Mouse (Mus musculus): ENCODE data around the gene Tmc5. TPM values are rescaled to one million over a fixed set of nuclear protein-coding genes. Genes with fewer than 3 reads are reported as not detected.

The Tmc5 gene
- polyA plus RNA-seq, 1 experiment = not detected

GRCm38 (mm10) chr7:118620243-118620906 lies 23.3 kb downstream of the Tmc5 start:
- no peaks in the 10 kb centered on the region for H3K36me3 ChIP-seq (ENCODE audit: control insufficient read depth, insufficient read depth)
- H3K79me2 ChIP-seq (ENCODE audit: control insufficient read depth, insufficient read depth) = no peaks in the 10 kb centered on the region
- H3K4me3 ChIP-seq = no peak overlapping the region
- H3K4me2 ChIP-seq (ENCODE audit: low read depth) = no peak overlapping the region
- peaks cover 12% of the 10 kb centered on the region for H3K27me3 ChIP-seq (ENCODE audit: control insufficient read depth, insufficient read depth, insufficient read length)
- no peak for TF ChIP-seq MYOD1 (IDR thresholded peaks at IDR 0.05; ENCODE audit: control insufficient read depth in 1 of 3, insufficient read length in 2 of 3, low read depth in 2 of 3)
- no peak for TF ChIP-seq MAX (IDR thresholded peaks at IDR 0.05; ENCODE audit: low read depth)
- no peak for TF ChIP-seq SRF (IDR thresholded peaks at IDR 0.05; ENCODE audit: control insufficient read depth, insufficient read length, low read depth)
- no peak for TF ChIP-seq CEBPB (IDR thresholded peaks at IDR 0.05; ENCODE audit: insufficient read depth, poor library complexity, severe bottlenecking)
- TF ChIP-seq E2F4 (IDR thresholded peaks at IDR 0.05; ENCODE audit: insufficient read depth) = no peak
- H3ac ChIP-seq (ENCODE audit: control insufficient read depth, insufficient read length) = no peak overlapping the region

- Histone ChIP-seq H3K4me3 (no peak overlapping the region), H3K4me2 (ENCODE audit: low read depth) (no peak overlapping the region), H3K36me3 (ENCODE audit: control insufficient read depth, insufficient read depth) (no peaks in the 10 kb centered on the region), H3K27me3 (ENCODE audit: control insufficient read depth, insufficient read depth, insufficient read length) (peaks cover 14% of the 10 kb centered on the region), H3K79me2 (ENCODE audit: control insufficient read depth, insufficient read depth) (no peaks in the 10 kb centered on the region), H3ac (ENCODE audit: control insufficient read depth, insufficient read length) (no peak overlapping the region)
- TF ChIP-seq E2F4 (IDR thresholded peaks at IDR 0.05; ENCODE audit: insufficient read depth) (no peak), CEBPB (IDR thresholded peaks at IDR 0.05; ENCODE audit: insufficient read depth, poor library complexity, severe bottlenecking) (no peak), REST (IDR thresholded peaks at IDR 0.05; ENCODE audit: insufficient read depth, insufficient read length) (no peak), MAX (IDR thresholded peaks at IDR 0.05; ENCODE audit: low read depth) (no peak), USF1 (IDR thresholded peaks at IDR 0.05; ENCODE audit: low read depth) (no peak), POLR2AphosphoS2 (IDR thresholded peaks at IDR 0.05; ENCODE audit: insufficient read length, low read depth) (no peak), POLR2A (IDR thresholded peaks at IDR 0.05; ENCODE audit: insufficient read length, low read depth) (no peak), MYOD1 (IDR thresholded peaks at IDR 0.05; ENCODE audit: control insufficient read depth in 1 of 3, insufficient read length in 2 of 3, low read depth in 2 of 3) (no peak), TCF3 (IDR thresholded peaks at IDR 0.05; ENCODE audit: insufficient read length, low read depth) (no peak), SRF (IDR thresholded peaks at IDR 0.05; ENCODE audit: control insufficient read depth, insufficient read length, low read depth) (no peak), MYOG (IDR thresholded peaks at IDR 0.05; ENCODE audit: control insufficient read depth in 1 of 3, insufficient read depth in 1 of 3, insufficient read length in 2 of 3, low read depth in 2 of 3) (no peak), TCF12 (IDR thresholded peaks at IDR 0.05; ENCODE audit: insufficient read depth, poor library complexity, severe bottlenecking) (no peak)
Observed at GRCm38 (mm10) chr7:118621094-118621493, 24.0 kb downstream of the Tmc5 start.

GRCm38 (mm10) chr7:118627550-118628298 lies 30.6 kb downstream of the Tmc5 start:
- Histone ChIP-seq H3K4me2 (ENCODE audit: low read depth) (no peak overlapping the region), H3K79me2 (ENCODE audit: control insufficient read depth, insufficient read depth) (no peaks in the 10 kb centered on the region), H3ac (ENCODE audit: control insufficient read depth, insufficient read length) (no peak overlapping the region), H3K27me3 (ENCODE audit: control insufficient read depth, insufficient read depth, insufficient read length) (peaks cover 26% of the 10 kb centered on the region), H3K36me3 (ENCODE audit: control insufficient read depth, insufficient read depth) (no peaks in the 10 kb centered on the region), H3K4me3 (no peak overlapping the region)
- TF ChIP-seq TCF12 (IDR thresholded peaks at IDR 0.05; ENCODE audit: insufficient read depth, poor library complexity, severe bottlenecking) = no peak
- no peak for TF ChIP-seq MYOG (IDR thresholded peaks at IDR 0.05; ENCODE audit: control insufficient read depth in 1 of 3, insufficient read depth in 1 of 3, insufficient read length in 2 of 3, low read depth in 2 of 3)
- TF ChIP-seq E2F4 (IDR thresholded peaks at IDR 0.05; ENCODE audit: insufficient read depth) = no peak
- no peak for TF ChIP-seq SRF (IDR thresholded peaks at IDR 0.05; ENCODE audit: control insufficient read depth, insufficient read length, low read depth)
- no peak for TF ChIP-seq MAX (IDR thresholded peaks at IDR 0.05; ENCODE audit: low read depth)
- no peak for TF ChIP-seq CEBPB (IDR thresholded peaks at IDR 0.05; ENCODE audit: insufficient read depth, poor library complexity, severe bottlenecking)
- no peak for TF ChIP-seq USF1 (IDR thresholded peaks at IDR 0.05; ENCODE audit: low read depth)
- TF ChIP-seq REST (IDR thresholded peaks at IDR 0.05; ENCODE audit: insufficient read depth, insufficient read length) = no peak
- TF ChIP-seq POLR2A (IDR thresholded peaks at IDR 0.05; ENCODE audit: insufficient read length, low read depth) = no peak
- TF ChIP-seq MYOD1 (IDR thresholded peaks at IDR 0.05; ENCODE audit: control insufficient read depth in 1 of 3, insufficient read length in 2 of 3, low read depth in 2 of 3) = no peak
- no peak for TF ChIP-seq TCF3 (IDR thresholded peaks at IDR 0.05; ENCODE audit: insufficient read length, low read depth)
- no peak for TF ChIP-seq POLR2AphosphoS2 (IDR thresholded peaks at IDR 0.05; ENCODE audit: insufficient read length, low read depth)

- Histone ChIP-seq H3K4me3 (no peak overlapping the region), H3K79me2 (ENCODE audit: control insufficient read depth, insufficient read depth) (no peaks in the 10 kb centered on the region), H3ac (ENCODE audit: control insufficient read depth, insufficient read length) (no peak overlapping the region), H3K27me3 (ENCODE audit: control insufficient read depth, insufficient read depth, insufficient read length) (peaks cover 5% of the 10 kb centered on the region), H3K4me2 (ENCODE audit: low read depth) (no peak overlapping the region), H3K36me3 (ENCODE audit: control insufficient read depth, insufficient read depth) (no peaks in the 10 kb centered on the region)
- TF ChIP-seq TCF3 (IDR thresholded peaks at IDR 0.05; ENCODE audit: insufficient read length, low read depth) (no peak), SRF (IDR thresholded peaks at IDR 0.05; ENCODE audit: control insufficient read depth, insufficient read length, low read depth) (no peak), CEBPB (IDR thresholded peaks at IDR 0.05; ENCODE audit: insufficient read depth, poor library complexity, severe bottlenecking) (no peak), REST (IDR thresholded peaks at IDR 0.05; ENCODE audit: insufficient read depth, insufficient read length) (no peak), POLR2AphosphoS2 (IDR thresholded peaks at IDR 0.05; ENCODE audit: insufficient read length, low read depth) (no peak), USF1 (IDR thresholded peaks at IDR 0.05; ENCODE audit: low read depth) (no peak), TCF12 (IDR thresholded peaks at IDR 0.05; ENCODE audit: insufficient read depth, poor library complexity, severe bottlenecking) (no peak), MYOG (IDR thresholded peaks at IDR 0.05; ENCODE audit: control insufficient read depth in 1 of 3, insufficient read depth in 1 of 3, insufficient read length in 2 of 3, low read depth in 2 of 3) (no peak), E2F4 (IDR thresholded peaks at IDR 0.05; ENCODE audit: insufficient read depth) (no peak), POLR2A (IDR thresholded peaks at IDR 0.05; ENCODE audit: insufficient read length, low read depth) (no peak), MYOD1 (IDR thresholded peaks at IDR 0.05; ENCODE audit: control insufficient read depth in 1 of 3, insufficient read length in 2 of 3, low read depth in 2 of 3) (no peak)
Observed at GRCm38 (mm10) chr7:118633094-118633493, 36.0 kb downstream of the Tmc5 start.
